In the genomic region with DNA sequence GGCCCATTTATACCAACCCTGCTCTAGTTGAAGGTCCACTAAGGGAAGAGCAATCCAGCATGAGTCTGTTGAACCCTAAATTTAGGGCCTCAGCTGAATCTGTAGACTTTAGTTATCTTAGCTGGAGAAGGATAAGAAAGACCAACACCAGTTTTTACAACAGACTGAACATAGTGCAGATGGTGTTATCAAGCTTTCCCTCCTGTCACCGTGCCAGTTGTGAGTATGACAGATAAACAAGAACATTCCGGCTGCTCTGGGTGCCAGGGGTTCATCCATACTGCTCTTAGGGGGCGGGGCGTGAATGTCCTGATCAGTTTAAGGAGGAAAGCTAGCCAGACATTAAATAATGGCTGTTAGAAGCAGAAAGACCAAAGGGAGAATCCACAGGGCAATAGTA, we compare ENCODE assay signal across 22 mouse cellular contexts. TPM values are rescaled to one million over a fixed set of nuclear protein-coding genes. Genes with fewer than 3 reads are reported as not detected.
DNase-seq lines count a peak whose midpoint lies in the region; ATAC-seq lines count a peak whose summit lies in the region.
"Had no signal": no experiment of that assay in that cellular context is flagged by ENCODE, and none has a peak within 500 bp of the region (broad histone marks: within the 10 kb centered on the region; RNA-seq: fewer than 3 reads in every experiment).

No protein-coding gene starts in this region.

- peak; percentile 7 for DNase-seq in forebrain, embryonic 14.5 days (ENCODE audit: low spot score)
- no peak for DNase-seq in forebrain, embryonic 11.5 days (ENCODE audit: low spot score)
- DNase-seq in layer of hippocampus, adult 9-11 months = peak; percentile 29
- DNase-seq in layer of hippocampus, postnatal 36 days = no peak
- peak; percentile 78 for DNase-seq in liver, embryonic 13.5 days
- DNase-seq in lung, postnatal 4 days = peak; percentile 36 to 60
- no peak for DNase-seq in testis, postnatal 10 days (ENCODE audit: low spot score)
- DNase-seq: adrenal gland, postnatal 10 days; cerebellum, adult 11 months; heart, postnatal 14 days; right cerebral cortex, postnatal 4 days; thymus, postnatal 36 days had no signal

- no peak overlapping the region for H3K9ac ChIP-seq in forebrain, embryonic 14.5 days (ENCODE audit: low read length)
- H3K9ac ChIP-seq in forebrain, embryonic 11.5 days (ENCODE audit: low read length) = no peak overlapping the region
- H3K9ac ChIP-seq in liver, embryonic 13.5 days = peak overlapping the region; percentile 24
- no peak overlapping the region for H3K9ac ChIP-seq in hindbrain, embryonic 13.5 days
- H3K9ac ChIP-seq: forebrain, embryonic 12.5 days had no signal

- H3K4me3 ChIP-seq in forebrain, embryonic 14.5 days (ENCODE audit: low read depth, low read length) = no peak overlapping the region
- no peak overlapping the region for H3K4me3 ChIP-seq in forebrain, embryonic 11.5 days (ENCODE audit: low read depth, low read length)
- no peak overlapping the region for H3K4me3 ChIP-seq in liver, embryonic 13.5 days (replicated peaks)
- H3K4me3 ChIP-seq in hindbrain, embryonic 13.5 days = no peak overlapping the region
- H3K4me3 ChIP-seq: forebrain, embryonic 12.5 days; limb, embryonic 10.5 days had no signal

- H3K9me3 ChIP-seq in forebrain, embryonic 14.5 days (replicated peaks; ENCODE audit: control insufficient read depth, low read length) = no peaks in the 10 kb centered on the region
- H3K9me3 ChIP-seq in forebrain, embryonic 11.5 days (ENCODE audit: control insufficient read depth, low read length) = no peaks in the 10 kb centered on the region
- no peaks in the 10 kb centered on the region for H3K9me3 ChIP-seq in liver, embryonic 13.5 days (replicated peaks)
- H3K9me3 ChIP-seq in hindbrain, embryonic 13.5 days = no peaks in the 10 kb centered on the region
- H3K9me3 ChIP-seq: forebrain, embryonic 12.5 days; limb, embryonic 10.5 days had no signal

- ATAC-seq in forebrain, embryonic 14.5 days = no peak
- ATAC-seq in forebrain, embryonic 11.5 days (replicated peaks; ENCODE audit: low FRiP score) = no peak
- ATAC-seq in liver, embryonic 13.5 days (ENCODE audit: low read depth) = peak; percentile 95
- ATAC-seq in hindbrain, embryonic 13.5 days (ENCODE audit: low FRiP score) = no peak
- ATAC-seq: midbrain, embryonic 16.5 days had no signal

- WGBS in forebrain, embryonic 14.5 days = 93% methylated on average over 4 of the region's 4 CpGs
- 96% methylated on average over 4 of the region's 4 CpGs for WGBS in forebrain, embryonic 11.5 days
- WGBS in liver, embryonic 13.5 days (ENCODE audit: insufficient replicate concordance) = 18% methylated on average over 4 of the region's 4 CpGs
- WGBS in hindbrain, embryonic 13.5 days = 96% methylated on average over 4 of the region's 4 CpGs

- H3K4me1 ChIP-seq in forebrain, embryonic 14.5 days (ENCODE audit: control insufficient read depth, insufficient read depth, low read length) = peaks cover 17% of the 10 kb centered on the region
- 0 out of 2 replicates have a peak, but pooled peaks cover 5% of the 10 kb centered on the region for H3K4me1 ChIP-seq in forebrain, embryonic 11.5 days (replicated peaks; ENCODE audit: control insufficient read depth, insufficient read depth, low read length)
- H3K4me1 ChIP-seq in liver, embryonic 13.5 days (replicated peaks) = peaks cover 62% of the 10 kb centered on the region
- peaks cover 27% of the 10 kb centered on the region for H3K4me1 ChIP-seq in hindbrain, embryonic 13.5 days (replicated peaks)

- H3K36me3 ChIP-seq in forebrain, embryonic 14.5 days (ENCODE audit: control insufficient read depth, insufficient read depth, low read length) = peaks cover 65% of the 10 kb centered on the region
- no peaks in the 10 kb centered on the region; the same call in 1 of the 2 replicates for H3K36me3 ChIP-seq in forebrain, embryonic 11.5 days (ENCODE audit: control insufficient read depth, insufficient read depth, low read length)
- H3K36me3 ChIP-seq in liver, embryonic 13.5 days = peaks cover 55% of the 10 kb centered on the region
- H3K36me3 ChIP-seq in hindbrain, embryonic 13.5 days = peaks cover 64% of the 10 kb centered on the region

- no peak overlapping the region for H3K27ac ChIP-seq in forebrain, embryonic 14.5 days (ENCODE audit: low read depth, low read length)
- H3K27ac ChIP-seq in forebrain, embryonic 11.5 days (ENCODE audit: low read depth, low read length) = no peak overlapping the region
- peak overlapping the region; percentile 82 for H3K27ac ChIP-seq in liver, embryonic 13.5 days
- no peak overlapping the region for H3K27ac ChIP-seq in hindbrain, embryonic 13.5 days
- H3K27ac ChIP-seq: forebrain, embryonic 12.5 days; limb, embryonic 10.5 days; macrophage had no signal

- H3K4me2 ChIP-seq in forebrain, embryonic 14.5 days (ENCODE audit: low read length) = no peak overlapping the region
- no peak overlapping the region for H3K4me2 ChIP-seq in forebrain, embryonic 11.5 days (ENCODE audit: low read depth, low read length, severe bottlenecking)
- peak overlapping the region; percentile 40 for H3K4me2 ChIP-seq in liver, embryonic 13.5 days
- H3K4me2 ChIP-seq in hindbrain, embryonic 13.5 days = no peak overlapping the region
- H3K4me2 ChIP-seq: forebrain, embryonic 12.5 days had no signal

- H3K27me3 ChIP-seq in forebrain, embryonic 14.5 days (replicated peaks; ENCODE audit: control insufficient read depth, insufficient read depth, low read length) = no peaks in the 10 kb centered on the region
- no peaks in the 10 kb centered on the region for H3K27me3 ChIP-seq in forebrain, embryonic 11.5 days (ENCODE audit: control insufficient read depth, insufficient read depth, low read length)
- no peaks in the 10 kb centered on the region for H3K27me3 ChIP-seq in liver, embryonic 13.5 days
- H3K27me3 ChIP-seq in hindbrain, embryonic 13.5 days = no peaks in the 10 kb centered on the region
- H3K27me3 ChIP-seq: forebrain, embryonic 12.5 days had no signal

RNA-seq across cellular contexts. Expression of gene Zxdc, which starts 5.4 kb away (rescaled TPM):
- polyA plus RNA-seq in forebrain, embryonic 14.5 days (2014; fragmentation: Nextera tagmentation; extraction: Ambion mirVana) = 13.4 and 14.0 TPM in 2 replicates
- polyA plus RNA-seq in forebrain, embryonic 11.5 days (2014; fragmentation: Nextera tagmentation; extraction: Ambion mirVana) = 10.0 and 11.3 TPM in 2 replicates
- 10 to 100 TPM; 29.6 to 33.5 TPM for total RNA-seq in layer of hippocampus, postnatal 36 days (2021)
- polyA plus RNA-seq in liver, embryonic 13.5 days (2015; fragmentation: Nextera tagmentation; extraction: Ambion mirVana) = 2.6 and 2.7 TPM in 2 replicates
- polyA plus RNA-seq in hindbrain, embryonic 13.5 days (2015; fragmentation: Nextera tagmentation; extraction: Ambion mirVana) = 10.5 and 11.2 TPM in 2 replicates

RNA-seq across cellular contexts. Expression of gene Uroc1, which starts 41.6 kb away (rescaled TPM):
- not detected in 2 replicates for polyA plus RNA-seq in forebrain, embryonic 14.5 days (2014; fragmentation: Nextera tagmentation; extraction: Ambion mirVana)
- not detected in 2 replicates for polyA plus RNA-seq in forebrain, embryonic 11.5 days (2014; fragmentation: Nextera tagmentation; extraction: Ambion mirVana)
- total RNA-seq in layer of hippocampus, postnatal 36 days (2021) = not detected
- polyA plus RNA-seq in liver, embryonic 13.5 days (2015; fragmentation: Nextera tagmentation; extraction: Ambion mirVana) = 6.3 and 7.9 TPM in 2 replicates
- polyA plus RNA-seq in hindbrain, embryonic 13.5 days (2015; fragmentation: Nextera tagmentation; extraction: Ambion mirVana) = not detected in 2 replicates
- total RNA-seq: common myeloid progenitor, adult 5-6 weeks; heart, adult 18-20 months; heart, postnatal 14 days; layer of hippocampus, postnatal 14 days had no signal
- polyA plus RNA-seq: forebrain, embryonic 12.5 days; macrophage; midbrain, embryonic 16.5 days; neural tube, embryonic 11.5 days had no signal

RNA-seq across cellular contexts. Expression of gene Chst13, which starts 49.7 kb away (rescaled TPM):
- not detected in 2 replicates for polyA plus RNA-seq in forebrain, embryonic 14.5 days (2014; fragmentation: Nextera tagmentation; extraction: Ambion mirVana)
- 0.15 TPM in 1 of 2 replicates, not detected in the other for polyA plus RNA-seq in forebrain, embryonic 11.5 days (2014; fragmentation: Nextera tagmentation; extraction: Ambion mirVana)
- total RNA-seq in layer of hippocampus, postnatal 36 days (2021) = not detected
- polyA plus RNA-seq in liver, embryonic 13.5 days (2015; fragmentation: Nextera tagmentation; extraction: Ambion mirVana) = 16.9 and 17.2 TPM in 2 replicates
- polyA plus RNA-seq in hindbrain, embryonic 13.5 days (2015; fragmentation: Nextera tagmentation; extraction: Ambion mirVana) = 0.12 and 0.17 TPM in 2 replicates
- total RNA-seq: common myeloid progenitor, adult 5-6 weeks; gastrocnemius, adult 18-20 months; heart, adult 18-20 months; layer of hippocampus, postnatal 14 days had no signal
- polyA plus RNA-seq: forebrain, embryonic 12.5 days; limb, embryonic 10.5 days; macrophage; neural tube, embryonic 11.5 days had no signal

RNA-seq across cellular contexts. Expression of gene Cfap100, which starts 54.0 kb away (rescaled TPM):
- polyA plus RNA-seq in forebrain, embryonic 14.5 days (2014; fragmentation: Nextera tagmentation; extraction: Ambion mirVana) = 3.0 and 3.1 TPM in 2 replicates
- 1.2 and 1.8 TPM in 2 replicates for polyA plus RNA-seq in forebrain, embryonic 11.5 days (2014; fragmentation: Nextera tagmentation; extraction: Ambion mirVana)
- total RNA-seq in layer of hippocampus, postnatal 36 days (2021) = 10 to 100 TPM; 10.7 to 16.8 TPM
- 0.22 TPM in 1 of 2 replicates, not detected in the other for polyA plus RNA-seq in liver, embryonic 13.5 days (2015; fragmentation: Nextera tagmentation; extraction: Ambion mirVana)
- polyA plus RNA-seq in hindbrain, embryonic 13.5 days (2015; fragmentation: Nextera tagmentation; extraction: Ambion mirVana) = 6.7 and 6.9 TPM in 2 replicates
- total RNA-seq: common myeloid progenitor, adult 5-6 weeks had no signal
- polyA plus RNA-seq: macrophage had no signal

Comparison
In these comparisons a context has a peak if more than half of its experiments do, and no peak if none do; other contexts are left out.
1. DNase-seq: peak in forebrain, embryonic 14.5 days (single experiment), layer of hippocampus, adult 9-11 months (single experiment), liver, embryonic 13.5 days (single experiment) and lung, postnatal 4 days (2 of 2); none in forebrain, embryonic 11.5 days (single experiment), layer of hippocampus, postnatal 36 days (0 of 2) and testis, postnatal 10 days (single experiment).
2. RNA of gene Chst13, which starts 49.7 kb away (polyA plus RNA-seq): 16.9 to 17.2 TPM in liver, embryonic 13.5 days; 0.12 to 0.17 TPM in hindbrain, embryonic 13.5 days, 0.15 TPM in forebrain, embryonic 11.5 days and not detected in forebrain, embryonic 14.5 days; every median in the first group is over 10 times any median in the second.